Mouse (Mus musculus) granulocyte monocyte progenitor cell, adult 5-6 weeks (primary cell): ENCODE data around the gene Zfp37. TPM values are rescaled to one million over a fixed set of nuclear protein-coding genes. Genes with fewer than 3 reads are reported as not detected.
"Not testable (repeated sequence)": the region's sequence is repeated elsewhere in the genome, so short reads cannot be mapped to it uniquely, and the experiment has no call there.

Experiments
- ATAC-seq: replicated peaks from 2 replicates; pipeline ENCODE4 v1.8.0; 2016; ENCODE audit warnings: mild to moderate bottlenecking, moderate TSS enrichment, inconsistent platforms; ENCODE audit not compliant: poor library complexity, severe bottlenecking
- total RNA-seq, 2 experiments: library from RNA; stranded (forward) in 1 of 2; stranded (reverse) in 1 of 2; fragments of 200-712, 200-1000 nt in 1 of 2; fragments of >200 nt in 1 of 2; fragmentation: Nextera tagmentation in 1 of 2; gene quantifications; 2 replicates each; pipeline ENCODE4 v1.2.3; 2014 to 2017

Gene Zfp37
- total RNA-seq, 2 experiments from 2014 or later = not detected

GRCm38 (mm10) chr4:62228391-62228790 lies 2.5 kb downstream of the Zfp37 start:
- peak; percentile 54; the same call in 1 of the 2 replicates for ATAC-seq

GRCm38 (mm10) chr4:62213490-62213889 lies 17.4 kb downstream of the Zfp37 start:
- no peak for ATAC-seq

- ATAC-seq = no peak
Measured at GRCm38 (mm10) chr4:62210035-62210434, 20.8 kb downstream of the Zfp37 start.

- peak; percentile 37; the same call in 1 of the 2 replicates for ATAC-seq
Measured at GRCm38 (mm10) chr4:62208696-62209380, 22.0 kb downstream of the Zfp37 start.

- peak; percentile 74 for ATAC-seq
Measured at GRCm38 (mm10) chr4:62207851-62208695, 22.8 kb downstream of the Zfp37 start.

GRCm38 (mm10) chr4:62199923-62200529 lies 30.8 kb downstream of the Zfp37 start:
- no peak for ATAC-seq

GRCm38 (mm10) chr4:62188778-62189177 lies 42.1 kb downstream of the Zfp37 start:
- no peak for ATAC-seq

- peak; percentile 50; the same call in 1 of the 2 replicates for ATAC-seq
Measured at GRCm38 (mm10) chr4:62177282-62177681, 53.6 kb downstream of the Zfp37 start.

- ATAC-seq = no peak
Measured at GRCm38 (mm10) chr4:62174471-62174870, 56.4 kb downstream of the Zfp37 start.

GRCm38 (mm10) chr4:62167636-62168035 lies 63.2 kb downstream of the Zfp37 start:
- not testable (repeated sequence) for ATAC-seq

GRCm38 (mm10) chr4:62158401-62158800 lies 72.4 kb downstream of the Zfp37 start:
- ATAC-seq = no peak

GRCm38 (mm10) chr4:62150811-62151210 lies 80.0 kb downstream of the Zfp37 start, which contains the start of gene Mup21:
Gene Mup21, minus strand, starts transcription at chr4:62150863.
- ATAC-seq = no peak

Other genes starting within 250 kb of the Zfp37 start
- gene Mup20, start 176.9 kb downstream of the Zfp37 start, total RNA-seq (2014; fragmentation: Nextera tagmentation) = not detected in 2 replicates
- not detected in 2 replicates for gene Mup20, start 176.9 kb downstream of the Zfp37 start, total RNA-seq (2017)
- not detected in 2 replicates for gene Mup3, start 143.7 kb downstream of the Zfp37 start, total RNA-seq (2014; fragmentation: Nextera tagmentation)
- gene Mup3, start 143.7 kb downstream of the Zfp37 start, total RNA-seq (2017) = not detected in 2 replicates
- not detected in 2 replicates for gene Mup21, start 80.2 kb downstream of the Zfp37 start, total RNA-seq (2014; fragmentation: Nextera tagmentation)
- gene Mup21, start 80.2 kb downstream of the Zfp37 start, total RNA-seq (2017) = not detected in 2 replicates
- 36.4 and 39.4 TPM in 2 replicates for gene Slc31a2, start 31.5 kb upstream of the Zfp37 start, total RNA-seq (2014; fragmentation: Nextera tagmentation)
- 18.7 and 19.4 TPM in 2 replicates for gene Slc31a2, start 31.5 kb upstream of the Zfp37 start, total RNA-seq (2017)
- gene Fkbp15, start 129.5 kb upstream of the Zfp37 start, total RNA-seq (2014; fragmentation: Nextera tagmentation) = 31.5 and 36.8 TPM in 2 replicates
- 47.4 and 54.9 TPM in 2 replicates for gene Fkbp15, start 129.5 kb upstream of the Zfp37 start, total RNA-seq (2017)
- gene Slc31a1, start 129.7 kb upstream of the Zfp37 start, total RNA-seq (2014; fragmentation: Nextera tagmentation) = 22.5 and 24.8 TPM in 2 replicates
- gene Slc31a1, start 129.7 kb upstream of the Zfp37 start, total RNA-seq (2017) = 19.8 and 23.7 TPM in 2 replicates
- gene Cdc26, start 177.6 kb upstream of the Zfp37 start, total RNA-seq (2014; fragmentation: Nextera tagmentation) = 150 and 151 TPM in 2 replicates
- gene Cdc26, start 177.6 kb upstream of the Zfp37 start, total RNA-seq (2017) = 103 and 127 TPM in 2 replicates
- 20.1 and 24.1 TPM in 2 replicates for gene Prpf4, start 177.8 kb upstream of the Zfp37 start, total RNA-seq (2014; fragmentation: Nextera tagmentation)
- 17.4 and 17.6 TPM in 2 replicates for gene Prpf4, start 177.8 kb upstream of the Zfp37 start, total RNA-seq (2017)
- gene Rnf183, start 204.2 kb upstream of the Zfp37 start, total RNA-seq (2014; fragmentation: Nextera tagmentation) = not detected in 2 replicates
- not detected in 2 replicates for gene Rnf183, start 204.2 kb upstream of the Zfp37 start, total RNA-seq (2017)
- 1.2 and 2.4 TPM in 2 replicates for gene Wdr31, start 239.8 kb upstream of the Zfp37 start, total RNA-seq (2014; fragmentation: Nextera tagmentation)
- 1.5 and 2.0 TPM in 2 replicates for gene Wdr31, start 239.8 kb upstream of the Zfp37 start, total RNA-seq (2017)
- not detected in 2 replicates for gene Bspry, start 249.0 kb upstream of the Zfp37 start, total RNA-seq (2014; fragmentation: Nextera tagmentation)
- gene Bspry, start 249.0 kb upstream of the Zfp37 start, total RNA-seq (2017) = 0.43 TPM in 1 of 2 replicates, not detected in the other